Mouse (Mus musculus): ENCODE data around the gene Prkg1.

The Prkg1 gene

GRCm38 (mm10) chr19:31746635-31747034, 18.2 kb downstream of the Prkg1 start:
- no peak for DNase-seq (ENCODE audit: extremely low read depth, insufficient read length, low spot score)

- DNase-seq (ENCODE audit: extremely low read depth, insufficient read length, low spot score), result no peak
Observed at GRCm38 (mm10) chr19:31743241-31744045, 21.4 kb downstream of the Prkg1 start.

GRCm38 (mm10) chr19:31714900-31715299, 49.9 kb downstream of the Prkg1 start:
- DNase-seq (ENCODE audit: extremely low read depth, insufficient read length, low spot score), result no peak

- no peak for DNase-seq (ENCODE audit: extremely low read depth, insufficient read length, low spot score)
Observed at GRCm38 (mm10) chr19:31714418-31714817, 50.4 kb downstream of the Prkg1 start.

GRCm38 (mm10) chr19:31713321-31713720, 51.5 kb downstream of the Prkg1 start:
- peak; percentile 51 for DNase-seq (ENCODE audit: extremely low read depth, insufficient read length, low spot score)

GRCm38 (mm10) chr19:31710336-31710735, 54.5 kb downstream of the Prkg1 start:
- no peak for DNase-seq (ENCODE audit: extremely low read depth, insufficient read length, low spot score)

- DNase-seq (ENCODE audit: extremely low read depth, insufficient read length, low spot score), result no peak
Observed at GRCm38 (mm10) chr19:31703991-31704390, 60.8 kb downstream of the Prkg1 start.

GRCm38 (mm10) chr19:31698916-31699315, 65.9 kb downstream of the Prkg1 start:
- no peak for DNase-seq (ENCODE audit: extremely low read depth, insufficient read length, low spot score)

GRCm38 (mm10) chr19:31680821-31681220, 84.0 kb downstream of the Prkg1 start:
- DNase-seq (ENCODE audit: extremely low read depth, insufficient read length, low spot score), result no peak

- no peak for DNase-seq (ENCODE audit: extremely low read depth, insufficient read length, low spot score)
Observed at GRCm38 (mm10) chr19:31678324-31678723, 86.5 kb downstream of the Prkg1 start.

GRCm38 (mm10) chr19:31671726-31672125, 93.1 kb downstream of the Prkg1 start:
- no peak for DNase-seq (ENCODE audit: extremely low read depth, insufficient read length, low spot score)

- DNase-seq (ENCODE audit: extremely low read depth, insufficient read length, low spot score), result no peak
Observed at GRCm38 (mm10) chr19:31665007-31665406, 99.8 kb downstream of the Prkg1 start.

- peak; percentile 8 for DNase-seq (ENCODE audit: extremely low read depth, insufficient read length, low spot score)
Observed at GRCm38 (mm10) chr19:31664159-31664991, 100.5 kb downstream of the Prkg1 start.

GRCm38 (mm10) chr19:31663437-31664158, 101.2 kb downstream of the Prkg1 start:
- DNase-seq (ENCODE audit: extremely low read depth, insufficient read length, low spot score), result no peak

GRCm38 (mm10) chr19:31662802-31663201, 102.0 kb downstream of the Prkg1 start:
- DNase-seq (ENCODE audit: extremely low read depth, insufficient read length, low spot score), result no peak

- no peak for DNase-seq (ENCODE audit: extremely low read depth, insufficient read length, low spot score)
Observed at GRCm38 (mm10) chr19:31658751-31659397, 106.0 kb downstream of the Prkg1 start.

- no peak for DNase-seq (ENCODE audit: extremely low read depth, insufficient read length, low spot score)
Observed at GRCm38 (mm10) chr19:31656256-31656655, 108.6 kb downstream of the Prkg1 start.

- no peak for DNase-seq (ENCODE audit: extremely low read depth, insufficient read length, low spot score)
Observed at GRCm38 (mm10) chr19:31655826-31656225, 109.0 kb downstream of the Prkg1 start.

GRCm38 (mm10) chr19:31654022-31654421, 110.8 kb downstream of the Prkg1 start:
- no peak for DNase-seq (ENCODE audit: extremely low read depth, insufficient read length, low spot score)

- DNase-seq (ENCODE audit: extremely low read depth, insufficient read length, low spot score), result no peak
Observed at GRCm38 (mm10) chr19:31650452-31650851, 114.4 kb downstream of the Prkg1 start.

- no peak for DNase-seq (ENCODE audit: extremely low read depth, insufficient read length, low spot score)
Observed at GRCm38 (mm10) chr19:31647492-31647891, 117.3 kb downstream of the Prkg1 start.
